Mouse (Mus musculus) frontal cortex, postnatal 25 days (tissue): ENCODE data around the gene Dusp15.

Experiments used
- DNase-seq, 2 experiments: peaks; one replicate each; pipeline ENCODE4 v3.0.0; 2022; ENCODE audit warnings: low spot score in 2 of 2

Dusp15 gene

DNA sequence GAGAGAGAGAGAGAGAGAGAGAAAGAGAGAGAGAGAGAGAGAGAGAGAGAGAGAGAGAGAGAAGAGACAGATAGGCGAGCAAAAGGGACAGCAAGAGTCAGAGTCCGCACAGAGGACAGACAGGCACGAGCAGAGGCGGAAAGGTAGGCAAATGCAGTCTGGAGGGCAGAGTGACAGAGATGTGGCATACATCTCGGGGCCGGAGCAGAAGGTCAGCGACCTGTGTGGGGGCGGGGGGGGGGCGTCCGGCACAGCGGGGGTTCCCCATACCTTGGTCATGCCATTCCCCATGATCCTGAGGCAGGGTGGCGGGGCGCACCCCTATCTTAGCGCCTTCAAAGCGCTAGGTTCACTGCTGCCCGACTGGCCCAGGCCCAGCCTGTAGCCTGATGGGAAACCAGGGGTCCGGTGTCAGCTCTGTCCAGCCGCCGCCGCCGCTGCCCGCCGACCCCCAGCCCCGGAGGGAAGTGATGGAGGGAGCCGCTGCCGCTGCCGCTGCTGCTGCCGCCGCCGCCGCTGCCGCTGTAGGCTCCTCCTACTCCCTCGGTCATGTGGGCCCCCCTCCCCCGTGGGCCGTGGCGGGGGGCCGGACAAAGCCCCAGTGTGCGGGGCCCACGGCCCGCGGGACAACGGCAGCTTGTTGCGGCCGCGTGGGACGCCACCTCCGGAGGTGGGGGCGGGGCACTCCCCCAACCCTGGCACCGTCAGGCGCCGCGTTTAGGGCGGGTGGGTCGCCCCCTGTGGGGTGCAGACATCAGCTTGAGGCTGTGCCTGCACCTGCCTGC lies at the start of gene Dusp15:
Gene Dusp15, minus strand, starts transcription at position 634 of the 785 bp plus-strand sequence.
- DNase-seq: peak; percentile 43 to 46

- DNase-seq: no peak
These were observed 45.5 kb upstream of the Dusp15 start for GRCm38 (mm10) chr2:152997046-152997445.

GRCm38 (mm10) chr2:152991529-152991928 lies 40.0 kb upstream of the Dusp15 start:
- no peak for DNase-seq

DNA sequence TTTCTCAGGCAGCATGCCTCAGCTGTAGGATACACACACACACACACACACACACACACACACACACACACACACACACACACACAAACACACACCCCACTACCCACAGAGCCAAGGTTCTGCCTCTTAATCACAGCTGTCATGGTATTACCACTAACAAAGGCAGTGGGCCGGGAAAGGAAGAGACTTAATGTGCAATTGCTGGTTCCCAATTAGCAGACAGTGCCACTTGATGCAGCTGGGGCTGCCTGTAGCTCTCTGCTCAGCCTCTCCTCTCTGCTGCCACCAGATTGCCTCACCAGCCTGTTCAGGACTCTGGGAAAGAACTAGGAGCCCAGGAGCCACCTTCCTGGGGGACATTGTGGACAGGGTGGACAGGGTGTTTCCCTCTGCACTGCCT lies 34.1 kb upstream of the Dusp15 start:
- DNase-seq: no peak

GRCm38 (mm10) chr2:152976991-152977390 lies 25.5 kb upstream of the Dusp15 start:
- DNase-seq: no peak

DNA sequence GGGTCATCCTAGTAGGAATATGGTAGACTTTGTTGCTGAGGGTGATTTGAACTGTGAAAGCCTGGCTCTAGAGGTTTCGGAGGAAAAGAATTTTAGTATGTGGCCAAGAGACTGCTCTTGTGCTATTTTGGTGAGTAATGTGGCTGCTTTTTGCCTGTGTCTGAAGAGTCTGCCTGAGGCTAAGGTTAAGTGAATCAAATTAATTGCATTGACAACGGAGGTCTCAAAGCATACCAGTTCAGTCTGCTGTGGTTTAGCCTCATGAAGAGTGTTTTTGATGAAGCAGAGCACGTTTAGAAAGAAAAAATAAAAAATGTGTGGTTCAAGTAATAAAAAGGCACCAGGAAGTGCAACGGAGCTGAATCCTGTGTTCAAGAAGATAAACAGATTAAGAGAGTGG lies 14.1 kb upstream of the Dusp15 start:
- DNase-seq: no peak

- DNase-seq: peak; percentile 60 to 62
These were observed 10.7 kb upstream of the Dusp15 start, which contains the start of gene Ttll9 for GRCm38 (mm10) chr2:152962091-152962793. TSS of gene Ttll9 (plus strand) at chr2:152962485.

DNA sequence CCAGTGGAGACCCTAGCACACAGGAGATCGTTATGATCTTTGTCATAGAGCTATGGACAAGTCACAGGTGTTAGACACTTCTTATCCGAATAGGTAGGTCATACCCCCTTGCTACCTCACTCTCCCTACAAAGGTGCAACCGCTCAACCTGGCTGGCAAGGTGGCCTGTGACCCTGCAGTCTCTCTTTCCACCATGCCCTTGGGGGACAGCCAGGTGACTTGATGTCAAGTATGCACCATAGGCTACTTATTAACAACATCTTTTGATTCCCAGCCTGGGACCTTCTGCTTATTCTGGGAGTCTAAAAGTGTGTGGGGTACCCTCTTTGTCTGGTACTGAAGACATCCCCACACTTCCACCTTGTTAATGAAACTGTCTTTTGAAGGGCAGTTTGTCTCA lies 6.6 kb upstream of the Dusp15 start:
- no peak for DNase-seq

- no peak for DNase-seq
These were observed 587 bp upstream of the Dusp15 start for GRCm38 (mm10) chr2:152951850-152952720.

- DNase-seq: no peak
These were observed 987 bp downstream of the Dusp15 start for GRCm38 (mm10) chr2:152950358-152951064.

GRCm38 (mm10) chr2:152948438-152949020 lies 3.0 kb downstream of the Dusp15 start:
- no peak for DNase-seq

- DNase-seq: no peak
These were observed 4.4 kb downstream of the Dusp15 start for GRCm38 (mm10) chr2:152947098-152947497.

GRCm38 (mm10) chr2:152944013-152944412 lies 7.5 kb downstream of the Dusp15 start:
- no peak for DNase-seq

DNA sequence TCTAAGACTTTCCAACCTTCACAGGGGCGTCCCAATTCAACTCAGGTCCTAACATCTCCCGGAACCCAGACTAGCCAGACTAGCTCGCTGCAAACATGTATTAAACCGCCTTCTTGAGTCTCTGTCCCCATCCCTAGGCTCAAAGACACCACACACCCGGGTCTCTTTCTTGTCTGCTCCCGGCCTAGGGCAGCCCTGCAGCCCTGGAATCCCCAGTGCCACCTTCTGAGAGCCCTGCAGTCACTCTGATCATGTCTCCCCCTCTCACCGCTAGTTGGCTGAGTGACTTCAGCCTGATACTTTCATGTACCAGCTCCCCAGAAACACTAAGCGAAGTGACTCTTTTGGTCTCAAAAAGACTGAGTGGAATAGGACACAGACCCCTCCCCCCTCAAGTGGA lies 7.9 kb downstream of the Dusp15 start:
- DNase-seq: no peak

DNA sequence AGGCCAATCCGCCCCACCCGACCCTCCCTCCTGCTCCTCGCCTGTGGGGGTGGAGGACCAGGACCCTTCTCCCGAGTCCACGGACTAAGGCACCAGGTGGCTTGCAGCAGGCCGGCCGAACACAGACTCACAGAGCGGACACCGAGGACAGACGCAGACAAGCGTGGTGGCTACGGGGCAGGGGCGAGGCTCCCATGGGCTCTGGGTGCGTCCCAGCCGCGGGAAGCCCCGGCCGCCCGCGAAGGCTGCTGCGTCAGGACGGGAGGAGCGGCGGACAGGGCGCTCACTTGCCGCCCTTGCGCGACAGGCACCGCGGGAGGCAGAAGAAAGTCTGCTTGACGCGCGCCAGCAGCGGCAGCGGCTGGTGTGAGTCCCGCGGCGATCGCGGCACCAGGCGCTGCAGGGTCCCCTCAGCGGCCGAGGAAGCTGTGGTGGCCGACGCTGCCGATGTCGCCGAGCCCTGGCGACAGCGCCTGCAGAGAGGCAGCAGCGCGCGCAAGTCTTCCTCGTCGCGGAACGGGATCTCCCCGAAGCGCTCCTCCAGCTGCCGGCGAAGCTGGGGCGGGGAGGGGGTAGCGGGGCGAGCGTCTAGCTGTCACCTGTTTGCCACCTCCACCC lies 8.5 kb downstream of the Dusp15 start:
- no peak for DNase-seq

DNA sequence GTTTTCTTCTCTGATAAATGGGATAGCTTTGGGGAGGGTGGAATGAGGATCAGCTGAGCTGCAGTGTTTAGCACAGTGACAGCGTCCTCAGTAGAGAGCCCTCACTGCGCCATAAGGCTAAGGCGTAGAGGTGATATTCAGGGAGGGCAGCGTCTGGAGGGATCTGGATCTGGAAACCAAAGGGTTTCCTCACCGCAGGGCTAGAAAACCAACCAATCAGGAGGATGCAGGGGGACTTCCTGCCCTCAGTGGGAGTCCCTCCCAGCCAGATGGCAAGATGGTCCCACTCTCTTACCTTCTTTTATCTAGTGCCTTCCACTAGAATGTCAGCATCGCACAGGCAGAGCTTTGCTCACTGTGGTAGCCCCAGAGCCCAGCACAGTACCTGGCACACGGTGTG lies 9.7 kb downstream of the Dusp15 start:
- DNase-seq: no peak

DNA sequence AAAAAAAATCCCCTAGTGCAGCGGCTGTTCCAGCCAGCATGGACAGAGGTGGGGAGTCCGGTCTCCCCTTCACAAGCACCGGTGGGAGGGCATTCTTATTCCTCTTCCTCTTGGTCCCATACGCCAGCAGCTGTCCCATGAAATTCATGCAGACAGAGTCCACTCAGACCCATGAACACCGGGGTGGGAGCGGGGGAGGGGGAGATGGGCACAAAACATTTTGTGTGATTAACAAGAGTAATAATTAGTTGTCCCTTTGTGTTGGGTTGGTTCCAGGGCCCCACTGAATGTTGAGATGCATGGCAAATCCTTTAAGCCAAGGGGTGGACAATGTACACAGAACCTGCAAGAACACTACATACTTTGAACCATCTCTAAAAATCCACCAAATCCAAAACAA lies 10.4 kb downstream of the Dusp15 start:
- no peak for DNase-seq

GRCm38 (mm10) chr2:152939846-152940245 lies 11.7 kb downstream of the Dusp15 start:
- DNase-seq: peak; percentile 39 to 47

- no peak for DNase-seq
These were observed 17.9 kb downstream of the Dusp15 start for GRCm38 (mm10) chr2:152933614-152934013.

- DNase-seq: no peak
These were observed 18.4 kb downstream of the Dusp15 start, which contains the start of gene Foxs1 for GRCm38 (mm10) chr2:152933048-152933447. TSS of gene Foxs1 (minus strand) at chr2:152933208.
